Mouse (Mus musculus): ENCODE data around the gene Nop9.

The Nop9 gene

DNA sequence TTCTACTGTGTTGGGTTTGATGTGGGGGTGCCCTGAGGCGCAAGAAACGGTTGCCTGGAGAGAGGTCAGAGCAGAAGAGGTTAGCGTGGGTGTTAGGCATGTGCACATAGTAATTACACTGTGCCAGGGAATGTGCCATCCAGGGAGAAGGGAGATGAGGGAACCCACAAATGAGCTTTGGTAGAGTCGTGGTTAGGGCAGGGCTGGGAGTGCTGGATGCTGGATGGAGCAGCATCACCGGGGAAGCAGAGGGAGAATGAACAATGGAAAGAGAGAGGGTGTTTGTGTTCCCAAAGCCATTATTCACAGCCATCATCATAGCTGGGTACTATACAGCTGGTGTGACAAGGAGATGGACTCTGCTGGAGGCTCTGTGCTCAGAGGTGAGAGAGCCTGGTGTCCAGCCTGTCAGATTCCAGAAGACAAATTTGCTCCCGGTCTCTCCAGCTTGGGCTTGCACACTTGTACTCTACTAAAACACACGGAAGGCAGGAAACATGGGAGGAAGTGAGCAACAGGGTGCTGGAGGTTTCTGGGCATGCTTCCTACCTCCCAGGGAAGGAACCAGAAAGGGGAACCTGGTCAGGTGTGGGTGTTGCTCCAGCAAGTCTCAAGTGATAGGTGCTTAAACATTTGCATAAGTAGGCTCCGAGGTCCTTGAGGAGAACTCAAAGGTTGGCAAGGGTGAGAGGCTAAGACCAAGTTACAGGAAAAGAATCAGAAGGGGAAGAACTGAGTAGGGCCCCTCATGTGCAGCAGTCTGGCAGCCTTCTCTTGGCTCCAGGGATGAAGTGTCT is 17.4 kb upstream of the Nop9 start:
- peak in 1 of 2 experiments; percentile 18 for DNase-seq (ENCODE audit: low spot score in 2 of 2)

DNA sequence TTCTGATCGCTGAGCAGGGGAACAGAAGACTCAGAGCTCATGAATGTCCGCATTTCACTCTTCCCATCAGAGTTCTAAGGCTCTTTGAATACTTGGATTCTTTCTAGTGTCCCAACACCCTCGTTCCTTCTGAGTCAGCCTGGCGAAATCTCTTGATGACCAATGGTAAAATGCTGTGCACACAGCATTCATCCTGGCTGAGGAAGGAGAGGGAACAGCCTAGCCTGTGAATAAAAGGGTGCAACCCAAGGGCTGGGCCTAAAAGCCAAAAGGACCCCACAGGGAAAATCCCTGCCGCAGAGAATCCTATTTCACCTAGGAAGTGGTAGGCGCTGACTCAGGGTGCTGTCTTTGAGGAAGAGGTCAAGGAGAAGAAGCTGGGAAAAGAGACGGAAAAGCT is 15.4 kb upstream of the Nop9 start:
- DNase-seq (ENCODE audit: low spot score in 2 of 2): no peak

DNA sequence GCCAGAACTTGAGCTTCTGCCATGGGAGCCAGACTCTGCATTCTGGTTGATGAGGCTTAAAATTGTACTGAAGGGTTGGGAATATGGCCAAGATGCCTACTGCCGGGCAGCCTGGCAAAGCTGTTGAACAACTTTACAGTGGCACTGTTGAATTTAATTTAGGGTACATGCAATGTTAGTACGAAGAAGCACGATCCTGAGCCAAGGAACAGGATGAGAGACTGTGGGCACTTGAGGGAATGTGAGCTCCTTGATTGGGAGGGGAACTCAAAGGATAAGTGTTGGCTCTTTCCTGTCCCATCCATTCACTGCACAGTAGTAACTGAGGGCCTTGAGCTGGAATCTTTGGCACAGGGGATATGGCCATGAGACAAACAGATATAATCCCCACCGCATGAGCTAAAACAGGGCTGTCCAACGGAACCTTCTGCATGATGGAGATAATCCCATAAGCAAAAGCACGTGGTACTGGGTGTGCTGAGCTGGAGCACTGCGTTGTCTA is 14.9 kb upstream of the Nop9 start:
- no peak for DNase-seq (ENCODE audit: low spot score in 2 of 2)

DNA sequence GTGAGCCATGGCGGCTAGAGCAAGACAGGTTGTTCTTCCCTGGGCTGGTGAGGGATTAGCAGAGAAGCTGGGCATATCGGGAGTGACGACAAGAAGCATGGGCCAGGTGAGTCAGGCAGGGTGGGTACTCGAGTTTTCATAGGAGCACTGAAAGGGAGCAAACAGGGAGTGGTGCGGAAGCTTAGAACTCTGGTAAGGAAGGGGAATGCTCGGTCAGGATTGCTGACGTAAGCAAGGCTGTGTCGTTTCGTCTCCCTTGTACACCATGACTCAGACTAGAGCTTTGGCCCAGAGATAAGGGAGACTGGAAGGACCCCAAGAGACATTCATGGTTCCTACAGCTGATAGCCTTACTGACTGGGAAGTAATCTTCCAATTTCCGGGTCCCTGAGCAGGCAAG is 11.6 kb upstream of the Nop9 start:
- DNase-seq (ENCODE audit: low spot score in 2 of 2): no peak

DNA sequence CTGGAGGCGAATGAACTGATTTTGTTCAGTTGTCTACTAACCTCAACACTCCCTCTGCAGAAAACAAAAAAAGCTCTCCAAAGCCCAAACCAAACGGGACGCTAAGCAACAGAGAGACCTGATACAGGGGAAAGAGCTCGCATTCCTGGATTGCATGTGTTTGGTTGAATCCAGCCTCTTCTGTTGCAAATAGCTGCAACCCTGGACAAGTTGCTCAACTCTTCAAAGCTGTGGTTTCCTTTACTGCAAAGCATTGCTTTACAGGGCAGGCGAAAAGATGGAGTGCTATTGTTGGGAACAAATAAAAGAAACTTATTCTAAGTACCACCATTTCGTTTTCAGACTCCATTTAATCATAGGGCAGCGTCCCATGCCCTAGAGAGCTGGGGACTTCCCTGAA is 10.6 kb upstream of the Nop9 start:
- DNase-seq (ENCODE audit: low spot score in 2 of 2): no peak

DNA sequence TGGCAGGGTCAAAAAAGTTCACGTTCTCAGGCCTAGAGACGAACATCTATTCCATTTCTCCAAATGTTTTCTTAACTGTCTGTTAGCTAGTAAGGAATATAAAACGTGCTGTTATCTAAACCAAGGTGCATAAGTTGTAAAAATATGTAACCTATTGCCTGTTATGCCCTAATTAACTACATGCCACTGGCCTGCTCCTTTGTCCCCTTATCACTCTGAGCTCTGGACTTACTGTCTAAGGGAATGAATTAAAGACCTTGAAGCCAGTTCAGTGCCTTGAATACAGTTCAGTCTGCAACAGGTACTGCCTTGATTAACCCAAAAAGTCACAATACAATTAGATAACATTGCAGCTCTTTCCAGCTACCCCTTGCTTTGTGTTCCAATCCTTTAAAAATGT is 10.2 kb upstream of the Nop9 start:
- DNase-seq (ENCODE audit: low spot score in 2 of 2): no peak

DNA sequence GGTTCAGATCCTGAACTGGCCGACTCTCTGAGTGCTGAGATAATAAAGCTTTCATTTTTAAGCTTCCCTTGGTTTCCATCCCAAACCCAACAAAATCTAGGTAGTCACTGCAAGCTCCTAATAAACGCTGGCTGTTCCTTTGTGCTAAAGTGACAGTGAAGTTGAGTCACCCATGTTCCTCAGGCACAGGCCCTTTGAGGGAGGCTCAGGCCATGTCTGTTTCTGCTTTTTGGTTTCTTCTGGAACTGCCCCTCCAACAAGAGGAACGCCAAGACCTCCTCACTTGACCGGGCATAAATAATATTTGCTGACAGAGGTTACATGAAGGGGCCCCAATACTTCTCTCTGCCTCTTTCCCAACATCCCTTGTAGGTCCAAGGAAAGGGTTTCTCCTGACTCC is 9.7 kb upstream of the Nop9 start:
- no peak for DNase-seq (ENCODE audit: low spot score in 2 of 2)

DNA sequence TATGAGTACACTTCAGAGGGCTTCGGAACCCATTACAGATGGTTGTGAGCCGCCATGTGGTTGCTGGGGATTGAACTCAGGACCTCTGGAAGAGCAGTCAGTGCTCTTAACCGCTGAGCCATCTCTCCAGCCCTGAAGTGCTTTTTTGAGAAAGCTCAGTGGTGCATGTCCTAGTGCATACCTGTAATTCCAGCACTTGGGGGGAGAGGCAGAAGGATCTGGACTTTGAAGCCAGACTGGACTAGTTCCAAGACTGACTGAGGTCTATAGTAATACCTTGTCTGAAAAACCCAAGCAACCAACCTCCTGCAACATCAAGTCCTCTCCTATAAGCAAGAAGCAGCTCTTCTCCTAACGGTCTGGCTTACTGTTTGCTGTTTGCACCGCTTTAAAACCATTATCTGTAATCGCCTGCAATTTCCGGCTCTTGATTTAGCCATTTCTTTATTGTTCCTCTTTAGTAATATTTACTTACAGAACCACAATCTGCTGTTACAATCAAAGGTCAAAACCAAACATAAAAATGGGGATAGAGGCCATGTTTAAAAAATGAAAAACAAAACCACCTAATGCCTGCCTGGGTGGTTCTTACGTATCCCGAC is 8.3 kb upstream of the Nop9 start:
- DNase-seq (ENCODE audit: low spot score in 2 of 2): no peak

DNA sequence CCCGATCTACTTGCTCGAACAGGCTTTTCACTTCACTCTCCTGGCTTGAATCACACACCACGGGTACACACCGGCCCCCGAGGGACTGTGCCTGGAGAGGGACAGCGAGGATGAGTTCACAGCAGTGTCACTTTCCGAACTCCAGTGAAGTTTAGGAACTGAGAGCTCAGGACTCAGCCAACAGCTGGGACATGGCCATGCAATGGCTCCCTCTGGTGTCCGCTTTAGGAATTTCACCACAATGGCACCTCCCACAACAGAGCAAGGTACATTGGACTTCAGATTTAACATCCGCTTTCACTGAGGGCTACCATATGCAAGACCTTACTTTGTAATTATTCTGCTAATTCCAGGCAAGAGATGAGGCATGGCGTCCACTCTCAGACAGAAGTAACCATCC is 1.8 kb upstream of the Nop9 start:
- DNase-seq (ENCODE audit: low spot score in 2 of 2): peak; percentile 82 to 83

DNA sequence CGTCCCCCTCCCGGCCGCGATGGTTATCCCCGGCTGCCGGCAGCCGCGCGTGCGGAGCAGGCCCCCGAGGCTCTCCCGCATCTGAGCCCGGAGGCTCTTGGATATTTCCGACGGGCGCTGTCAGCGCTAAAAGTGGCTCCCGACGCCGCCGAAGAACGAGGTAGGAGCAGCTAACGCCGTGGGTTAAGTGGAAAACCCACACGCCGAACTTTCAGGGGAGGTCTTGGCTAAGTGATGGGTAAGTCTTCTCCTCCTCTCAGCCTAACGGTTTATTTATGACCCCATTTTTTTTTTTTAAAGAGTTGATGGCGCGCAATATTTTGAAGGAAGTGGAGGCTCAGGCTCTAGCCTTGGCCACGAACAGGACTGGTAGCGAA is 356 bp downstream of the Nop9 start:
- no peak for DNase-seq (ENCODE audit: low spot score in 2 of 2)

DNA sequence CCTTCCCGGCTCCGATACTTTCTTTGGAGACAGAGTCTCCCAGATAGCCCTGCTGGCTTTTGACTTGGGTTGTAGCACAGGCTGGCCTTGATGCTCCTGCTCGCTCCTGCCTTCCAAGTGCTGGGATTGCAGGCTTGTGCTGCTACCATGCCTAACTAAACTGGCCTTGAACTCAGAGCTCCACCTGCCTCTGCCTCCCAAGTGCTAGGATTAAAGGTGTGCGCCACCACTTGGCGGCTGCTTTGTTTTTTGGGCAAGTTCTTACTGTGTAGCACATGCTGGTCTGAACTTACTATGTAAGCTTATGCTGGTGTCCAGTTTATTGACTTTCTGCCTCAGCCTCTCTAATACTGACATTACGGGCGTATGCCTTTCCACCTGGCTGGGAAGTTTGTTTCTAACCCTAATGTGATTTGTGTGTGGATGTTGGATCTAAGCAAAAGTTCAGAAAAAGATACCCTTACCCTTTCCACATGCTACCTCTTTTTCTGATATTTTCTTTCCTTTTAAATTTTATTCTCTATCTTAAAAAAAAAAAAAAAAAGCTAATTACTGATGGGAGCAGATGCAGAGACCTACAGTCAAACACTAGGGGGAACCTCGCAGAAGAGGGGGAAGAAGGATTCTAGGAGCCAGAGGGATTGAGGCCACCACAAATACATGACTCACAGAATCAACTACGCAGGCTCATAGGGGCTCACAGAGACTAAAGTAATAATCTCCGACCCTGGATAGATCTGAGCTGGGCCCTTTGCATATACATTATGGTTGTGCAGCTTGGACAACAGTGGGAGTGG is 1.8 kb downstream of the Nop9 start:
- no peak for DNase-seq (ENCODE audit: low spot score in 2 of 2)

DNA sequence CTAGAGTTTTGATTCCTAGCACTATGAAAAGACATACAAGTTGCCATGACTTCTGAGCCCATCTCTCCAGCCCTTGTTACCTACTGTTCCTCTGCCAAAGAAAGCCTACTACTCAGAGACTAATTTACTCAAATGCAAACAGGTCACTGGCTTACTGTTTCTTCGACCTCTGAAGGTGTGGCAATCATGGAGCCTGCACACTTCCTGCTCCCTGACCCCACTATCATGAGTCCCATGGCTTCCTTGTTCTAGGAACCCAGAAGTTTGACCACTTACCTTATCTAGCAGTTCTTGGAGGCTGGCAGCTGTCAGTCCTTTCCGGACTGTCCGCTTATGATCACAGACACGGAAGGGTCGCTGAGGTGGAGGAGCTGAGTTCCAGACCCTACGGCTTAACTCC is 12.1 kb downstream of the Nop9 start:
- DNase-seq (ENCODE audit: low spot score in 2 of 2): no peak

DNA sequence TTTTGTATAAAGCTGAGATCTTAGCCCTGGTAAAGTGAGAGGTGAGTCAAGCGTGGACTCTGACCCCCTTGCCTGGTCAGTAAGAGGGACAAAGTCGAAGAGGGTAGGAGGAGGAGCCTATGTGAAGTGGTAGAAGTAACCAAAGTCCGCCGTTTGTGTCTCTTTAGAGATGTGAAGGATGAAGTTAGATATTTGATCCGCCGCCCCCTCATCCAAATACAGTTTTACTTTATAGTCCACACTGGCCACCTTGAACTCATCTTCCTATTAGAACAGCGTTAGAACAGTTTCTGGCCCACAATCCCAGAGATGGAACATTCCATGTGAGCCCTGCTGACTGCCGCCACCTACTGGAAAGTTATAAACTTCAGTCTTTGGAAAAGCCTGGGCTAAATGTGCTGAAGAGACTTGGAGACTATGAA is 12.9 kb downstream of the Nop9 start, which contains the start of gene Cideb:
Gene Cideb (minus strand): TSS at position 96 of the 422 bp plus-strand sequence.
- DNase-seq (ENCODE audit: low spot score in 2 of 2): no peak

DNA sequence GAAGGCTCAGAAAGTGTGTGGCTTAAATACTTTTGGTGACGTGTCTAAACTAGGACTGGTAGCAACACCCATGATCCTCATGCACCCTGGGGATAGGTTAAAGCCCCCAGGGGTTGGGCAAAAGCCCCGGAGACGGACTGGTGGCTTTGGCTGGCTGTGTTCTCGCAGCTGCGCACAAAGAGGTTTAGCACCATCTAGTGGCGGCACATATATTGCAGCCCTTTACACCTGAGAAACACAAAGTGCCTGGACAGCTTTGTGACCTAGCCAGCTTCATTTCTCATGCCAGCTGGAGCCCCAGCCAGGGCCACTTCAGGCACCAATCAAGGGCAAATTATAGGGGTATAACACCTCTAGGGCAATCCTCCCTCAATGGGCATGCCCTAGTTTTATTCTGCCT is 14.7 kb downstream of the Nop9 start:
- DNase-seq (ENCODE audit: low spot score in 2 of 2): peak; percentile 69 to 76

DNA sequence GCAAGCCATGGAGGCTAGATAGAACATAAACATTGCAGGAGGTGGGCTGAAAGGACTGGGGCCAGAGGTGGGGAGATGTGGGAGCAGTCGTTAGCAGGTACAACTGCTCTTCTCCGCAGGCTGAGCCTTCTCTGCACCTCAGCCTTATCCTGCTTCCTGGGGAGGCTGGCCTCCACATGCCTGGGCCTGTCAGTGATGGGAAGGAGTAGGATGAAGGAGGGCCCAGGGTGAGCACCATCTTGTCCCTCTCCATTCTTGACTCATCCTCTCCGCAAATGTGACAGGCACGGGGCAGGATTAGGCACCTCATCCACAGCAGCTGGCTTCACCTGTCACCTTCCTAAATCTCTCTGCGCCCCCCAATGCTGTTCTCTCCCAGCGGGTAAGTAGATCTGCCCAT is 15.7 kb downstream of the Nop9 start, which contains the start of gene Ltb4r2:
Gene Ltb4r2 (plus strand): TSS at position 266 of the 400 bp plus-strand sequence.
- DNase-seq (ENCODE audit: low spot score in 2 of 2): no peak

DNA sequence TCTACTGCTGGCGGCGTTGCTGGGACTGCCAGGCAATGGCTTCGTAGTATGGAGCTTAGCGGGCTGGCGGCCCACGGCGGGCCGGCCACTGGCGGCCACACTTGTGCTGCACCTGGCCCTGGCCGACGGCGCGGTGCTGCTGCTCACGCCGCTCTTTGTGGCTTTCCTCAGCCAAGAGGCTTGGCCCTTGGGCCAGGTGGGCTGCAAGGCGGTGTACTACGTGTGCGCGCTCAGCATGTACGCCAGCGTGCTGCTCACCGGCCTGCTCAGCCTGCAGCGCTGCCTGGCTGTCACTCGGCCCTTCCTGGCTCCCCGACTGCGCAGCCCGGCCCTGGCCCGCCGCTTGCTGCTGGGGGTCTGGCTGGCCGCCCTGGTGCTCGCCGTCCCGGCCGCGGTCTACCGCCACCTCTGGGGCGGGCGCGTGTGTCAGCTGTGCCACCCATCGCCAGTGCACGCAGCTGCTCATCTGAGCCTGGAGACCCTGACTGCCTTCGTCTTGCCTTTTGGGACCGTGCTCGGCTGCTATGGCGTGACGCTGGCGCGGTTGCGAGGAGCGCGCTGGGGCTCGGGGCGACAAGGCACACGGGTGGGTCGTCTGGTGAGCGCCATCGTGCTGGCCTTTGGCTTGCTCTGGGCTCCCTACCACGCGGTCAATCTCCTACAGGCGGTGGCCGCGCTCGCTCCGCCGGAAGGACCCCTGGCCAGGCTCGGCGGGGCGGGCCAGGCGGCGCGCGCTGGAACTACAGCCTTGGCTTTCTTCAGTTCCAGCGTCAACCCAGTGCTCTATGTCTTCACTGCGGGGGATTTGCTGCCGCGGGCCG is 16.7 kb downstream of the Nop9 start:
- DNase-seq (ENCODE audit: low spot score in 2 of 2): no peak

DNA sequence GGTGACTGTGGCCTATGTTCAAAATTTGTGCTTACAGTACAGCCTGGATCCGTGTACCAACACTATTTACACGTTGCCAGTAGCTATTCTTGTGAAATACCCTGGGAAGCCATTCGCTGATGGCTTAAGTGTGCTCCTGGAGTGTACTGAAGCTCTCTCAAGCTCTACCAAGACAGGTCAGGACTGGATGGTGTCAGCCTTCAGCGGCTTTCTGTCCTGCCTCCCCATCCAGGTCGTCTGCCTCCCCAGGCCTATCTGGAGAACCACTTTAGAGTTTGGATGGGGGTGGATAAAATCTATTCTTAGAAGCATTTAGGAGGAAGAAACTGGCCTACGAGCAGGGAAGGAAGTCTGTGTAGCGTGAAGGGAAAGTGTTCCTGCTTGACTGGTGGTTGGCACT is 17.7 kb downstream of the Nop9 start:
- DNase-seq (ENCODE audit: low spot score in 2 of 2): no peak

DNA sequence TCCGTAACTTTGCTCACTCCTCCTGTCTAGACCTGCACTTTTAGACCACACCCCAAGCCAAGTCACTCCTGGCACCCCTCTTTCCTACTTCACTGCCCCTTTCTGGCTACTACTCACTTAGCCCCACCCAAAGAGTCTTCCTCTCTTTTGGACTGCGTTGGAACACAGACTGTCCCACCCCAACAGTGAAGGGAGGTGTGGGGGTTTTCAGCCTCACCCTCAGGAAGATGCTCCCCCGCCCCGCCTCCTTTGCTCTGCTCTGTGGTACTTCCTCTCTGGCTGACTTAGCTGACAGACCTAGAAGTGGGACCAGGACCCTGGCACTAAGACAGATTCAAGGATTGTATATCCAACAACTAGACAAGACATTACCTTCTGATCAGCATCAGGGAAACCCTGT is 20.2 kb downstream of the Nop9 start, which contains the start of gene Ltb4r1:
Gene Ltb4r1 (plus strand): TSS at position 267 of the 400 bp plus-strand sequence.
- no peak for DNase-seq (ENCODE audit: low spot score in 2 of 2)

DNA sequence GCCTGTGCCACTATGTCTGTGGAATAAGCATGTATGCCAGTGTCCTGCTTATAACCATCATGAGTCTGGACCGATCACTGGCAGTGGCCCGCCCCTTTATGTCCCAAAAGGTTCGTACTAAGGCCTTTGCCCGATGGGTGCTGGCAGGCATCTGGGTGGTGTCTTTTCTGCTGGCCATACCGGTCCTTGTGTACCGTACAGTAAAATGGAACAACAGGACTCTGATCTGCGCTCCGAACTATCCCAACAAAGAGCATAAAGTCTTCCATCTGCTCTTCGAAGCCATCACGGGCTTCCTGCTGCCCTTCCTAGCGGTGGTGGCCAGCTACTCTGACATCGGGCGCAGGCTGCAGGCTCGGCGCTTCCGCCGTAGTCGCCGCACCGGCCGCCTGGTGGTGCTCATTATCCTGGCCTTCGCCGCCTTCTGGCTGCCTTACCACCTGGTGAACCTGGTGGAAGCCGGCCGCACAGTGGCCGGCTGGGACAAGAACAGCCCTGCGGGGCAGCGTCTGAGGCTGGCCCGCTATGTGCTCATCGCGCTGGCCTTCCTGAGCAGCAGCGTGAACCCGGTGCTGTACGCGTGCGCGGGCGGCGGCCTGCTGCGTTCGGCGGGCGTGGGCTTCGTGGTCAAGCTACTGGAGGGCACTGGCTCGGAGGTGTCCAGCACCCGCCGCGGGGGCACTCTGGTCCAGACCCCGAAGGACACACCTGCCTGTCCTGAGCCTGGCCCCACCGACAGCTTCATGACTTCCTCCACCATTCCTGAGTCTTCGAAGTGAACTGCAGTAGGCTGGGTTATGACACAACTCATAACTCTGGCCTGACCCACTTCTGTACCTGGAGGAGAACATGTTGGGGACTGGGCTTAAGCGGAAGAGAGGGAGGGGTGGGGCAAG is 22.3 kb downstream of the Nop9 start:
- DNase-seq (ENCODE audit: low spot score in 2 of 2): no peak

DNA sequence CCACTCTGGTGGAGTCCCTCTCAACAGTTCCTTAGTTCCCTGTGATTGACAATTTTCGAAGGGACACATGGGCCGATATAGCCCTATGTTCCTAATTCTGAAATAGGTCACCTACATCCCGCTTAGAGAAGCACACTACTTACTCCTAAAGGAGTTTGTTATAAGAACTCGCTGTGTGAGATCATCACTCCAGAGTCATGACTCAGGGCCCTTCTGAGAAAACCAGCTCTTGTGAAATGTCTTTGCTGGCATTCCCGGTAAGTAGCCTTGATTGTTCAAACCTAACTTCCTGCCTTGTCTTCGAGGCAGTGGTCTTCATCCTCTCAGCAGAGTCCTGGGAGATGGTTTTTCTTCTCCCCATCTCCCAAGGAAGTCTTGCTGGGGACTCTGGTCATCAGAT is 23.1 kb downstream of the Nop9 start:
- DNase-seq (ENCODE audit: low spot score in 2 of 2): no peak

Data from spleen, postnatal 36 days (tissue).